Mouse (Mus musculus) 3134 (cell line): Measurements from ENCODE around the gene Ccdc14.
"Not testable (repeated sequence)": the region's sequence is repeated elsewhere in the genome, so short reads cannot be mapped to it uniquely, and the experiment has no call there.

Experiments used
- DNase-seq: peaks from one replicate; pipeline ENCODE4 v3.0.0-alpha.2; 2011; ENCODE audit warnings: low spot score; ENCODE audit not compliant: insufficient read length; ENCODE audit errors: extremely low read depth

Gene Ccdc14

GRCm38 (mm10) chr16:34706487-34706946 lies 16.1 kb downstream of the Ccdc14 start:
- DNase-seq = no peak

- DNase-seq = peak; percentile 4
These were observed 21.1 kb downstream of the Ccdc14 start for GRCm38 (mm10) chr16:34711481-34711880.

DNA sequence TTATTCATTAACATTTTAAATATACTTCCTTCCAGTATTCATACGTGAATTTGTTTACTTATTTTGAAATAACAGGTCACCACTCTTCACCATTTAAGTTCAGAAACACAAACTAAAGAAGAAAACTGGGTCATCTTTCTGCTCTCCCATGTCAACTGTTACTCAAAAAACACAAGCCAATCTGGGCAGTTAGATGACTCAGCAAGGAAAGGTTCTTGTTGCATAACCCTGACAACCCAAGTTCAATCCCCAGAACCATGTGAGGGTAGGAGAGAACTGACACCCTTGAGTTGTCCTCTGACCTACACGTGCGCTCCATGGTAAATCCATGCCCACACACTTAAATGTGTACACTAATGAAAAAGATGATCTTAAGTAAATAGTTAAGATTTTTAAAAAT lies 34.7 kb downstream of the Ccdc14 start:
- no peak for DNase-seq

GRCm38 (mm10) chr16:34728610-34729009 lies 38.2 kb downstream of the Ccdc14 start:
- DNase-seq = not testable (repeated sequence)

GRCm38 (mm10) chr16:34729371-34729770 lies 39.0 kb downstream of the Ccdc14 start:
- DNase-seq = no peak

DNA sequence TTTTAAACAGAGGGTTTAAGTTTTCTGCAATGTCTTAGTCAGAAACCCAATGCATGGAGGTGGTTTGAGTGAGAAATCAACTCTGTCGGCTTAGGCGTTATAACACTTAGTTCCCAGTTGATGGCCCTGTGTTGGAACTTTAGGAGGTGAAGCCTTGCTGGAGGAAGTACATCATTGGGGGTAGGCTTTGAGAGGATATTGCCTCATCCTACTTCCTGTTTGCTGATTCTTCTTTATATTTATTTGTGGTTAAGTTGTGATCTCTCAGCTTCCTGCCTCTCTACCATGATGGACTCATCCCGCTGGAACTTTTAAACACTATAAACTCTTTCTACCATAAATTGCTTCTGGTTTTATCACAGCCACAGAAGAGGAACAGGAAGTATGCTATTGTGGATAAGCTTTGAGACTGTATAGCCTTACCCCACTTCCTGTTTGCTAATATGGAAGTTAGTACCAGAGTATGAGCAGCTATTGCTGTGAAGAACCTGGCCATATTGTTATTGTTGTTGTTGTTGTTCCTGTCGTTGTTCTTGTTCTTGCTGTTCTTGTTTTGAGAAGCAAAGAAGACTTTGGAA lies 48.3 kb downstream of the Ccdc14 start:
- no peak for DNase-seq

DNA sequence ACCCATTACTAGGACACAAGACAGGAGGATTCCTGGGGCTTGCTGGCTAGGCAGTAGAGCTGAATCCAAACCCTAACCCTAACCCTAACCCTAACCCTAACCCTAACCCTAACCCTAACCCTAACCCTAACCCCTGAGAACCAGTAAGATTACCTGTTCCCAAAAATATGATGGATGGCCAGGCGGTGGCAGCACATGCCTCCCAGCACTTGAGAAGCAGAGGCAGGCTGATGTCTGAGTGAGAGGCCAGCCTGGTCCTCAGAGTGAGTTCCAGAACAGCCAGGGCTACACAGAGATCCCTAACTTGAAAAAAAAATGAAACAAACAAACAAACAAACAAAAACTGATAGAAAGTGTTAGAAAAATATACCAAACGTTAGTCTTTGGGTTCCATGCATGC lies 52.5 kb downstream of the Ccdc14 start:
- no peak for DNase-seq

DNA sequence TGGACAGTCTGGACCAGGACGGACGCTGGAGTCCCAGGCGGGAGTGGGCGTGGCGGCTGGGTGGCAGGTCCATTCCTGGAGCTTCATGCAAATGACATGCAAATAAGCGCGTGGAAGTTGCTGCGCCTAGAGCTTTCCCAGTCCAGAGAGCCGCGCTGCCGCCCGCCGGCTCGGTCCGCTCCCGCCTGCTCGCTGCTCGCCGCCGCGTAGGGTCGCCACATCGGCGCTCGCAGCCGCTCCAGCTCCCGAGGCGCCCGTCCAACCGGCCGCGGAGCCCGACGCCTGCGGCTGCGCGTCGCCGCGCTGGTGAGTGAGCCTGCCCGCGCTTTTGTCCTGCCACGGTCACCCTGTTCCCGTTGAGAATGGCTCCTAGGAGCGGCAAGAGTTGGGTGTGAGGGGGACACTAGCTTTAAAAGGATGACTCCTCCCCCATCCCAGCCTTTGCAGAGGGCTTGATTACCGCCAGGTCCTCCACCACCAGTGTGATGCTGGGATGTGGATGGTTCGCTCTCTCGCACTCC lies 54.7 kb downstream of the Ccdc14 start, which contains the start of gene Mylk:
Mylk (plus strand) TSS at position 146 of the 521 bp plus-strand sequence.
- no peak for DNase-seq

GRCm38 (mm10) chr16:34748081-34748720 lies 57.8 kb downstream of the Ccdc14 start:
- DNase-seq = no peak

DNA sequence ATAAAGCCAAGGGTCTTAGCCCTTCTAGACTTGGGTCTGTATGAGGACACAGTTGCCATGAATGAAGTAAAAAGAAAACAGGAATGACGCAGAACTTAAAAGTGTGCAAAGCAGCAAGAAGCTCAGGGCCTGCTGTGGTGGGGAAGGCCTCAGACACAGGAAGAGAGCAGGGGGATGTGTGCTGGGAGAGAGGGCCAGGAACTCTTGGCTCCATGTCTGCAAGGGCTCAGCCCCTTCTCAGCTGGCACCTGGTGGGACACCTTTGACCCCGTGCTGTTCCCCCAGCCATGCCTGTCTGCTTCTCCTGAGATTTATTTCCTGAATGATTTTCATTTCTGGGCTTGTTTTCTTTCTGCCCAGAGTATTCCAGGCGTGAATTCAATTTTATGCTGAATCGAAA lies 59.1 kb downstream of the Ccdc14 start:
- no peak for DNase-seq

DNA sequence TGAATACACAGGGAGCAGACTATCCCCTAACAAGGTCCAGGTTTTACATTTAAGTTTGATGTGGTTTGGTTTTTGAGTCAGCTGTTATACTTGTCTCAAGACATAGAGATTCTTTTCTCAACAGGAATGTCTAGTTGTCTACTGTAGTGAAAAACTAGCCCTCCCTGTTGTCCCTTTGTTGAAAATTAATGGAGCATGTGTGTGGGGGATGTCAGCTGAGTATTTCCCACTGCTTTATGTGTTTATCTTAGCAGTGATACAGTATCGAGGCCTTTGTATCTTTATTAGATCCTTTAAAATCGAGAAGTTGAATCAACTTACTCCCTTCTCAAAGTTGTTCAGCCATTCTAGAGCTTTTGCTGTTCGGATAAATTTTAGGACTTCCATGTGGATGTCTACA lies 61.6 kb downstream of the Ccdc14 start:
- no peak for DNase-seq

DNA sequence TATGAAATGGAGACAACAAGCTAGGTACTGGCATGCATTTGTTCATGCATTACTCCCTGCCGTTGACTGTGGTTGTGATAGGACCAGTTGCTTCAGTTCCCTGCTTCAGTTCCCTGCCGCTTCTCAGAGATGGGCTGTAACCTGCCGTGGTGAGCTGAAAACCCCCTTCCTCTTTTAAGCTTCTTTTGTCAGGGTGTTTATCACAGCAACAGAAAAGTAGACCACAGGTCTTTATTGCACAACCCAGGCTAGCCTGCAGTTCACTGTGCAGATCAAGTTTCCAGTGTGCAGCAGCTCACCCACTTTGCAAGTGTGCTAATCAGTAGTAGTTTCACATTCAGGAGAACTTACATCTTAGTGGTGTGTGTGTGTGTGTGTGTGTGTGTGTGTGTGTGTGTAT lies 62.6 kb downstream of the Ccdc14 start:
- DNase-seq = no peak

GRCm38 (mm10) chr16:34756991-34757390 lies 66.6 kb downstream of the Ccdc14 start:
- no peak for DNase-seq

GRCm38 (mm10) chr16:34758205-34758604 lies 67.8 kb downstream of the Ccdc14 start:
- no peak for DNase-seq

GRCm38 (mm10) chr16:34763959-34764591 lies 73.7 kb downstream of the Ccdc14 start:
- DNase-seq = no peak

DNA sequence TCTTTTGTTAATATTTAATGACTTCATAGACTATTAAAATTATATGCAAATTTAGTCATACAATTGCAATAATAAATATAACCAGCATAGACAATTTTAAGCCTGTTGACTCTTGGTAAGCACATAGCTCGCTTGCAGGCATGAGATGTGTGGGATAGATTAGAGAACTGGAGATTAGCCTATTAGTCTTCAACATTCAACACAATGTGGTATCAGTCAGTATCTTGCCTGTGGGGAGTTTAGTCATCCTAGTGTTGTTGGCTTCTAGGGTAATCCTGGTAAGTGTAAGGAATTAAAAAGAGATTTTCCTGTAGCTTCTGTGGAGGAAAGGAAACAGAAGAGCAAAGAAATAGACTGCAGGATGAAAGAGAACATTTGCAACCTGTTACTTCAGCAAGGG lies 75.2 kb downstream of the Ccdc14 start:
- DNase-seq = no peak

GRCm38 (mm10) chr16:34766193-34766592 lies 75.8 kb downstream of the Ccdc14 start:
- DNase-seq = no peak

DNA sequence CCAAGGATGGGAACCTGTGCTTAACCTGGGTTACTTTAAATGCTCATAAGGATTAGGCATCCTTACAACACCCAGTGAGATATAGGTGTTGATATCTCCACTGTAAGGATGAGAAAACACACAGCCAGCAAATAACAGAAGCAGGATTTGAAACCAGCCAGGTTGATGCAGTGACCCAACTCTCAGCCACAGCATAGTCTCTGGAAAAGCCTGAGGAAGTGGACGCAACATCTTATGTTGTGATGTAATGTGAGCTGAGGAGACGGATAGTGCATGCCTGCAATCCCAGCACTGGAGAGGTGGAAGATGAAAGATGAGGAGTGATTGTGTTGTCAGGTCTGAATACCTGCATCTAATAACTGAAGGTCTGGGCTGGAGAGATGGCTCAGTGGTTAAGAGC lies 77.0 kb downstream of the Ccdc14 start:
- no peak for DNase-seq

DNA sequence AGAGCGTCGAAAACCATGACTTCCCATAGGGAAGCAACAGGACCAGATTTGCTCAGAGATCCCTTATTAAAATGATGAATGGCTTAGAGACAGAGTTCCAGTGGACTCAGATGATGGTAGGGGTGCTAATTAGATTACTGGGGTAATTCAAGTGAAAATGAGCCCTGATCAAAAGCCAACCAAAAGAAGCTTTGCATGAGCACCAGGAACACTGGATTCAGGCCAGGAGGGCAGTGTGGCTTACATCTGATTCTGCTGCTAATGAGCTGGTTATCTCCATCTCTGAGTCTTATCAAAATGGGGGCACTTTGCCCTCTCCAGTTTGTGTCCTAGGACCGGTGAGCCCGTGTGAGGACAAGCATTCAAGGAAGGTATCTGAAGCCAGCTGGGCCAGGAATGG lies 78.0 kb downstream of the Ccdc14 start:
- no peak for DNase-seq

- DNase-seq = no peak
These were observed 79.7 kb downstream of the Ccdc14 start for GRCm38 (mm10) chr16:34770127-34770526.

- DNase-seq = no peak
These were observed 82.1 kb downstream of the Ccdc14 start for GRCm38 (mm10) chr16:34772445-34773032.
